Mouse (Mus musculus) natural killer cell, adult 2 months (primary cell): Measurements from ENCODE around the gene Rundc3a.
A peak's percentile ranks its signal among the peaks of the same experiment; 100 is the strongest.
"Not testable (repeated sequence)": the region's sequence is repeated elsewhere in the genome, so short reads cannot be mapped to it uniquely, and the experiment has no call there.

Experiments
- DNase-seq, 2 experiments: peaks; one replicate each; pipeline ENCODE4 v3.0.0; 2022; ENCODE audit warnings: low spot score in 2 of 2

Rundc3a gene

DNA sequence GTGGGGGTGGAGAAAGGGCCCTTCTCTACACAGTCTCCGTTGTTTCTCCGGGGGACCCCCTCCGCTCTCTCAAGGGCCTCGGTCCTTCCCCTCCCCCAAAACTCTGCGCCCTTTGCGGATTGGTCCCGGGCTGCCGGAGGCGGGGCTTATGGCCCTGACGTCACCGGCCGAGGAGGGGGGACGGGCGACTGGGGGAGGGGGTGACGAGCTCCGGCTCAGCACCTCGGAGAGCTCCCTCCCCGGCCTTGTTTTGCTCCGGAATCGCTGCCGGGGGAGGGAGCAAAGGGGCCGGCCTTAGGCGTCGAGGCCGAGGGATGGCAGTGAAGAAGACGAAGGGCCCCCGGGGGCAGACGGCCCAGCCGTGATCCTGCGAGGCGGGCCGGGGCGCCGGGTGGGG lies at the start of gene Rundc3a:
Rundc3a (plus strand) TSS at position 166 of the 397 bp plus-strand sequence.
- DNase-seq: peak; percentile 65 to 78

DNA sequence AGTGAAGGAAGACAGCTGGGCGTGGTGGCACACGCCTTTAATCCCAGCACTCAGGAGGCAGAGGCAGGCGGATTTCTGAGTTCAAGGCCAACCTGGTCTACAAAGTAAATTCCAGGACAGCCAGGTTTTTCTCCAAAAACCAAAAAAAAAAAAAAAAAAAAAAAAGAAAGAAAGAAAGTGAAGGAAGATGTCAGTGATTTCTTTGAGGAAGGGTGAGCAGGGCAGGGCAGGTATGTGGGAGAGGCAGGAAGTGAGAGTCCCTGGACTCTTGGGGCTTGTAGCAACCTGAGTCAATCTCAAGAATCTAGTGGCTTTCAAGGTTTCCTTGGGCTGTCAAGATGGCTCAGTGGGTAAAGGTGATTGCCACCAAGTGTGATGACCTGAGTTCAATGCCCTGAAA lies 48.7 kb upstream of the Rundc3a start:
- no peak for DNase-seq

- DNase-seq: no peak
Measured at GRCm38 (mm10) chr11:102346926-102347325, 46.3 kb upstream of the Rundc3a start.

- DNase-seq: no peak
Measured at GRCm38 (mm10) chr11:102347683-102348082, 45.5 kb upstream of the Rundc3a start.

GRCm38 (mm10) chr11:102348101-102348585 lies 45.1 kb upstream of the Rundc3a start:
- DNase-seq: no peak

GRCm38 (mm10) chr11:102348771-102349170 lies 44.4 kb upstream of the Rundc3a start:
- no peak for DNase-seq

DNA sequence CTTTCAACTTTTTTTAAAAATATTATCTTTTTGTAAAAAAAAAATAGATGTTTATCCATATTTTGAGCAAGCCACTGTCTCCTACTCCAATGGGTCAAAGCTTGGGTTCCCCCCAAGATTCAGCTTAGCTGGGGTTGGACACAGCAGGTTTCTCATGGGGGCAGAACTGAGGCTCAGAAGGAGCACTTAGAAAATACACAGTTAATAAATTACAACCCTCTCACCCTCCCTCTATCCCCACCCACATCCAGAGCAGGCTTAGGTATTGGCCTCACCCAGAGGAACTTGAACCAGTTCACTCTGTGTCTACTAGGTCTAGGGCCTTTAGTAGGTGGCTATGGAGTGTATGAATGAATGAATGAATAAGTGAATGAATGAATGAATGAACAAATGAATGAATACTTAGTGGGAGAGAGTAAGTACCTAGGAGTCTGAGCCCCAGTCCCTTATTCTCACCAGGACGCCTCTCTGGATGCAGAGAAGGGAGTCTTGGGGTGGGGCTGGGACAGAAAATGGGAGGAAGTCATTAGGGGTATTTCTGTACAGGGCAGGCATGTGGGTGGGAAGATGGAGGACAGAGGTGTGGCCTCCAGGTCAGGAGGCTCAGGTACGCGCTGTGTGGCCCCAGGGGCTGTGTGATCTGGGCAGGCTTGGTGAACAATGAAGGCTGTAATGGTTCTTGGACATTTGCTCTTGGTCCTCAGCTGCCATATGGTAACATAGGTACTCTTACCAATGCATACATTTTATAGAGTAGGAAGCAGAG lies 43.8 kb upstream of the Rundc3a start:
- no peak for DNase-seq

GRCm38 (mm10) chr11:102350416-102350815 lies 42.8 kb upstream of the Rundc3a start:
- DNase-seq: no peak

GRCm38 (mm10) chr11:102350981-102351523 lies 42.2 kb upstream of the Rundc3a start:
- DNase-seq: no peak

GRCm38 (mm10) chr11:102352378-102352777 lies 40.8 kb upstream of the Rundc3a start:
- DNase-seq: no peak

DNA sequence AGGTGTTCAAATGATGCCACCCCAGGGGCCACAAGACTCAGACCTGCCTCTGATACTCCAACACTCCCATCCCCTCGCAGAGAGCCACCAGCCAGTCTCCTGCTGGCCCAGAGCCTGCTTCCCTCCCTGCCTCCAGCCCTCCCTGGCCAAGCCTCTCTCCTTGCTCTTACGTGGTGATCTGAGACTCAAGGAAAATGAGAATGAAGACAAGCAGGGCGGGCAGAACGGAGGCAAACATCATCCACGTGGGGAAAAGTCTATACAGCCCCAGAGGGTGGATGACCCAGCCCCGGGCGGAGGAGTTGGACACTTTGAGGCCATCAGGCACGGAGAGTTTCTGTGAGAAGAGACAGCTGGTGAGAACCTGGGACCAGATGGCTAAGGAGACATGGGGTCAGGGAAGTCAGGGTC lies 40.2 kb upstream of the Rundc3a start:
- no peak for DNase-seq

DNA sequence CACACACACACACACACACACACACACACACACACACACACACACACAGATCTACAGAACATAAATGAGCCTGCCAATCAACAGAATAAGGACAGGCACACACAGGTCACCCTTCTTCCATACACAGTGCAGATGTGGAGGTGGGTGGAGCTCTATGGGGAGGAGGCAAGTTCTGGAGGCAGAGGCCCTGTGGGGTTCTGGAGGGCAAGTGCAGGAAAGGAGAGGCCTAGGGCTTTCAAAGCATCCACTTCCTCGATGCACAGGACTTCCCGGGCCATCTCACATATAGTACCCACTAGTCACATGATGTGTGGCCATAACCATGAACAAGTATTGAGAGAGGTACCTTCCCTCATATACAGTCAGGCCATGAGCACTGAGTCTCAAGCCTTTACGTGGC lies 37.7 kb upstream of the Rundc3a start:
- no peak for DNase-seq

GRCm38 (mm10) chr11:102356190-102356589 lies 37.0 kb upstream of the Rundc3a start:
- DNase-seq: no peak

DNA sequence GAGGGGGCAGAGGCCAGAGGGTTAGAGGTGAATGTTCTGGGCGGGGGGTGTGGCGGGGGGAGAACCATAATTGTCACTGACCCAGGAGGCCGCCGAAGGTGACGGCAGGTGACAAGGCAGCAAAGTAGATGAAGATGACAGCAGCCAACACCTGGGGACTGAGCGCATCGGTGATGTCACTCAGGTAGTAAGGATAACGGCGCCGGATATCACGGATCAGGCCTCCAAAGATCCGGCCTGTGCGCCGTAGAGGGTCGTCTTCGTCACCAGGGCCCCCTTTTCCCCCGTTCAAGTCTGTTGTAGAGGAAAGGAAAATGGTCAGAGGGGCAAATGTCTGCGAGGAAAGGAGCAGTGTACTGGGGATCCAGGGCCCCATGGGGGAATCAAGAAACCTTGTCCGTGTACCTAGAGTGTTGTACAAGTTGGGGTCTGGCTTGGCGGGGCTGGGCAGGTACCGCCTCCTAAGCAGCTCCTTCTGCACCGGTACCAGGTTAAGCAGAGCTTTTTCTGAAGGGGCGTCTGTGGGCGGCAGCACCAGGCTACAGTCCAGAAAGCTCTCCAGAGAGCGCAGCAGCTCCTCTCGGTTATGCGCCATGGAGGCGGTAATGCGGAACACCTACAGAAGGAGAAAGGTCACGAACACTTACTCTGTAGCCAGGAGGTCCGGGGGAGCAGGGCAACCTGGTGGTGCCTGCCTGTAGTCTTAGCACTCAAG lies 36.4 kb upstream of the Rundc3a start:
- DNase-seq: no peak

GRCm38 (mm10) chr11:102358365-102358764 lies 34.8 kb upstream of the Rundc3a start:
- no peak for DNase-seq

DNA sequence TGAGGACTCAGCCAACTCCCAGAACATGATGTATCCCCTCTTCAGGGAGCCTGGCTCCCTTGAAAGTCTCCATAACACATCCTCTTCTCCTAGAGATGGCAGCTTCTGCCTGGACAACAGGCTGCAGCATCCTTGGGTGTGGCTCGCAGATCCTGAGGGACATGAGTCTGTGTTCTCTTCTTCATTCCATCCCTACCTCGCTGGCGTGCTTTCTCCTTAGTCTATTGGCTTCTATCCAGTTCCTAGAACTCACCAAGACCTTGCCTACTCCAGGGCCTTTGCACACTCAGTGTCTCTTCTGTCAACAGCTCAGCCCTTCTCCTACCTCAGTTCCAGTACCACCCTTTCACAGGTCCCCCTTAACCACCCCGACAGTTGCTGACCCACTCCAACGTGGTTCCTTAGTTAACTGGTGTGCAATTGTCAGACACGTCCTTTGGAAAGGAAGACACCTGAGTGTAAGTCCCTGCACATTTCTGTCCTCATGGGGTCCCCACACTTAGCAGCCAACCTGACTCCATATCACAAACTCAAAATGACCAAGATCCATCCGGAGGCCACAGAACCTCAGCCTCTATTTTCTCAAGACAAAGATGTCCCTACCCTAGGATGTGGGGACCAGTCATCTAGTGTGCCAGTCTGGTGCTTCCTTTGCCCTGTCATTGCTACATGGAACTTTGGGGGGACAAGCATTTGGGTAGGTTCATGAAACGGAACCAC lies 31.3 kb upstream of the Rundc3a start:
- DNase-seq: no peak

DNA sequence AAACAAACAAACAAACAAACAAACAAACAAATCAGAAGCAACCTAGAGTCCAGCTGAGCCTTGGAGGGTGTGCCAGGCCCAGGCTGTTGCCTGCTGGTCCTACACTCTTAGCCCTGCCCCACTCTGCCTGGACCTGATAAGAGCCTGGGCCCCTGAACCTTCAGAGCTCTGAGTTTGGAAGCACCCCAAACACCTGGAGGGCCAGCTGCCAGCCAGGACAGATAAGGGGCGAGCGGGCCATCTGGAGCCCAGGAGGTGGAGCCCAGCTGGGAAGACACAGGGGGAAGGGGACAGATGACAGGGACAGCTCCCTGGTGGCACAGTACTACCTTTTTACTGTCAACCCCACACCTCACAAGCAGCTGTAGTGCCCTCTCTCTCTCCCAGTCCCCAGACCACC lies 29.6 kb upstream of the Rundc3a start:
- DNase-seq: no peak

DNA sequence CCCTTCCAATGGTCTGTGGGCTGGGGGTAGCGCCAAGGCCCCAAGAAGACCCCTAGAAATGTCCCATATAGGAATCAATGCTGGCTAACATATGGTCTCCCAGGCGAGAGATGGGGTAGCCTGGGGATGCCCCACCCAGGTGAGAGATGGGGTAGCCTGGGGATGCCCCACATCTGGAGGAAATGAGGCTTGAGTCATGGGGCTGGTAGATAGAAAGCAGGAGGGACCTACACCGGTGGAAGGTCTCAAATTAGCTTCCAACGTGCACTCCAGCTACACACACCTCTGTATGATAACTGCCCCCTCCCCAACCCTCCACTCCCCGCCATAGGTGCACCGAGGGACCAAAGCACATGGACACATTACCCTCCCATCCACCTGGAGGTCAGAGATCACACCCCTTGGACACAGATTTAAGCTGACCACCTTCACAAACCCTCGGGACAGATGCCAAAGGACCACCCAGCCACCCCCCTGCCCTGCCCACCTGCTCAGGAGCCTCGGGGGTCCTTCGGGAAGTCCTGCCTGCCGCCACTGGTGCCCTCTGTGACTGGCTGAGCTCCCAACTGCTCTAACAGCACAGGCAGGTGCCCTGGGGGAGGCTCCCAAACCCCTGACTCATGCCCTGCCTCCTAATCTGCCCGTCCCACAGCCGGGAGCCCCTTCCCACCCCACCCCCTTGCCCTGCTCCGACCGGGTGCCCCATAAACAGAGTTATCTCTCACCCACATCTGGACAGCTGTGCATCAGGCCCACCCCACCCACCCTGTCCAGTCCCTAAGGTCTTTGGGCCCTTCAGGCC lies 28.4 kb upstream of the Rundc3a start:
- DNase-seq: no peak

DNA sequence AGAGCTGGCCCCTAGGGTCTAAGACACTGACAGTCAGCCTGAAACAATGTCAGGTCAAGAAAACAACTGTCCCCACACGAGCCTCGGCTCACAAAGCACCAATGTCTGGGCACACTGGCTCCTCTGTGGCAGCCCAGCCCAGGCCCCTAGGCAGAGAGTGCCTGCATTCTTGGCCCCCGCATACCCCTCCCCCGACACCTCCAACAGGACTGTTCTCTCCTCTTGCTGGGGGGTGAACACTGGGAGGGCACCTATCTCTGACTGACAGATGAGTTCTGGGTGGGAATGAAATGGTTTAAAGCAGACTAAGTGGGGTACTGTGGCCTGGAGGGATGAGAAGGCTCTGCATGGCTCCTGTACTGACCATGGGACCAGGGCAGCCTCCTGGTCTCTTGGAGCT lies 27.5 kb upstream of the Rundc3a start:
- no peak for DNase-seq

- DNase-seq: not testable (repeated sequence)
Measured at GRCm38 (mm10) chr11:102366103-102366502, 27.1 kb upstream of the Rundc3a start, which contains the start of gene Slc4a1. Gene Slc4a1 (minus strand): TSS chr11:102366203.
